Mouse (Mus musculus) brain, adult 10 weeks (tissue): Measurements from ENCODE around the gene Irs4. TPM values are rescaled to one million over a fixed set of nuclear protein-coding genes. Genes with fewer than 3 reads are reported as not detected.

ENCODE experiments used
- polyA plus RNA-seq: library from polyadenylated mRNA; stranded (reverse); fragments of 350-450 nt; fragmentation: Illumina TruSeq; extraction: RNeasy Lipid Tissue Mini Kit (QIAGEN cat#74804); gene quantifications from one replicate; pipeline ENCODE4 v1.2.3, GENCODE M21; 2015; ENCODE audit warnings: low read depth, low replicate concordance

The Irs4 gene
- 0.97 TPM for polyA plus RNA-seq

GRCm38 (mm10) chrX:141724937-141725918 is at the start of gene Irs4:
Gene Irs4 (minus strand): TSS chrX:141725263.

Other genes starting within 250 kb of the Irs4 start
- gene Col4a5, start 249.9 kb downstream of the Irs4 start, polyA plus RNA-seq, result 2.5 TPM
- gene Gm15294, start 150.0 kb upstream of the Irs4 start, polyA plus RNA-seq, result not detected